13 mouse cellular contexts compared by ENCODE assay signal in genomic region chr15:31167506-31167905, GRCm38 (mm10).
"Had no signal": no experiment of that assay in that cellular context is flagged by ENCODE, and none has a peak within 500 bp of the region (broad histone marks: within the 10 kb centered on the region; RNA-seq: fewer than 3 reads in every experiment).

No protein-coding gene starts in this region.

- H3K4me2 ChIP-seq: liver, embryonic 12.5 days; lung, embryonic 14.5 days; midbrain, embryonic 13.5 days; midbrain, embryonic 15.5 days; neural tube, embryonic 12.5 days; stomach, embryonic 15.5 days had no signal

- H3K4me3 ChIP-seq: liver, embryonic 12.5 days; midbrain, embryonic 10.5 days; midbrain, embryonic 13.5 days; midbrain, embryonic 15.5 days; neural tube, embryonic 12.5 days; stomach, embryonic 15.5 days had no signal

- H3K9me3 ChIP-seq: liver, embryonic 12.5 days; midbrain, embryonic 10.5 days; midbrain, embryonic 13.5 days; midbrain, embryonic 15.5 days; neural tube, embryonic 12.5 days; stomach, embryonic 15.5 days had no signal

- DNase-seq: lung, adult 18-20 months; lung, embryonic 14.5 days; lung, postnatal 10 days; lung, postnatal 4 days; right cerebral cortex, postnatal 14 days had no signal

- H3K4me1 ChIP-seq: liver, embryonic 12.5 days; midbrain, embryonic 13.5 days; midbrain, embryonic 15.5 days; neural tube, embryonic 12.5 days; stomach, embryonic 15.5 days had no signal

- H3K27ac ChIP-seq: liver, embryonic 12.5 days; liver, embryonic 14.5 days; midbrain, embryonic 10.5 days; midbrain, embryonic 13.5 days; midbrain, embryonic 15.5 days; neural tube, embryonic 12.5 days; stomach, embryonic 15.5 days; stomach, postnatal 0 days had no signal

- H3K36me3 ChIP-seq: liver, embryonic 12.5 days; midbrain, embryonic 10.5 days; midbrain, embryonic 13.5 days; midbrain, embryonic 15.5 days; neural tube, embryonic 12.5 days; stomach, embryonic 15.5 days had no signal

- H3K27me3 ChIP-seq: liver, embryonic 12.5 days; midbrain, embryonic 13.5 days; midbrain, embryonic 15.5 days; neural tube, embryonic 12.5 days; stomach, embryonic 15.5 days had no signal
